Mouse (Mus musculus) gastrocnemius, adult 8-10 months (tissue): ENCODE measurements around the gene 1700003E16Rik. TPM values are rescaled to one million over a fixed set of nuclear protein-coding genes. Genes with fewer than 3 reads are reported as not detected.

ENCODE experiments used
- DNase-seq, 2 experiments: peaks; one replicate each; pipeline ENCODE4 v3.0.0; 2022; ENCODE audit warnings: low spot score in 2 of 2
- total RNA-seq, 4 experiments: library from RNA; stranded (reverse); gene quantifications; 2 replicates each; pipeline ENCODE4 v1.2.4; 2022

1700003E16Rik gene
- total RNA-seq, 4 experiments from 2014 or later = 0.13 to 0.15 TPM; not detected in 2

- no peak for DNase-seq
Observed at GRCm38 (mm10) chr6:83203320-83203719, 47.1 kb downstream of the 1700003E16Rik start.

- no peak for DNase-seq
Observed at GRCm38 (mm10) chr6:83205851-83206250, 49.6 kb downstream of the 1700003E16Rik start.

- DNase-seq = no peak
Observed at GRCm38 (mm10) chr6:83206321-83206720, 50.1 kb downstream of the 1700003E16Rik start.

GRCm38 (mm10) chr6:83207361-83208049, 51.3 kb downstream of the 1700003E16Rik start:
- DNase-seq = no peak

- DNase-seq = no peak
Observed at GRCm38 (mm10) chr6:83208050-83208400, 51.8 kb downstream of the 1700003E16Rik start.

GRCm38 (mm10) chr6:83210495-83210894, 54.3 kb downstream of the 1700003E16Rik start:
- DNase-seq = no peak

- DNase-seq = no peak
Observed at GRCm38 (mm10) chr6:83211526-83211925, 55.3 kb downstream of the 1700003E16Rik start.

Other genes starting within 250 kb of the 1700003E16Rik start
- under 1 TPM in 1 of 4 experiments, not detected in 3; 0.61 TPM for gene Sema4f, start 216.6 kb upstream of the 1700003E16Rik start, total RNA-seq
- gene M1ap, start 209.5 kb upstream of the 1700003E16Rik start, total RNA-seq = not detected
- gene Dok1, start 122.9 kb upstream of the 1700003E16Rik start, total RNA-seq = 1 to 10 TPM in 3 of 4 experiments, under 1 TPM in 1; 0.56 to 1.2 (median 1.1) TPM
- gene Loxl3, start 122.2 kb upstream of the 1700003E16Rik start, total RNA-seq = 1 to 10 TPM in 3 of 4 experiments, under 1 TPM in 1; 0.97 to 1.5 (median 1.3) TPM
- 100 to 1,000 TPM in 2 of 4 experiments, 10 to 100 TPM in 2; 91.1 to 109 (median 102) TPM for gene Aup1, start 101.9 kb upstream of the 1700003E16Rik start, total RNA-seq
- 10 to 100 TPM; 16.6 to 16.9 (median 16.7) TPM for gene Htra2, start 101.1 kb upstream of the 1700003E16Rik start, total RNA-seq
- under 1 TPM; 0.24 to 0.52 (median 0.33) TPM for gene Dqx1, start 98.6 kb upstream of the 1700003E16Rik start, total RNA-seq
- not detected for gene Tlx2, start 86.1 kb upstream of the 1700003E16Rik start, total RNA-seq
- gene Pcgf1, start 78.5 kb upstream of the 1700003E16Rik start, total RNA-seq = 1 to 10 TPM; 6.2 to 9.4 (median 7.5) TPM
- gene Lbx2, start 70.0 kb upstream of the 1700003E16Rik start, total RNA-seq = under 1 TPM in 2 of 4 experiments, not detected in 2; 0.63 to 0.94 TPM
- gene Ccdc142, start 54.8 kb upstream of the 1700003E16Rik start, total RNA-seq = 1 to 10 TPM in 3 of 4 experiments, not detected in 1; 1.1 to 2.3 (median 1.3) TPM
- gene Gm42688, start 54.8 kb upstream of the 1700003E16Rik start, total RNA-seq = under 1 TPM; 0.60 to 0.99 (median 0.82) TPM
- gene Mrpl53, start 47.4 kb upstream of the 1700003E16Rik start, total RNA-seq = 100 to 1,000 TPM; 102 to 112 (median 107) TPM
- gene Mogs, start 40.9 kb upstream of the 1700003E16Rik start, total RNA-seq = 1 to 10 TPM; 5.3 to 5.9 (median 5.5) TPM
- gene Wbp1, start 34.8 kb upstream of the 1700003E16Rik start, total RNA-seq = 10 to 100 TPM; 39.1 to 50.7 (median 45.1) TPM
- 10 to 100 TPM; 14.3 to 18.2 (median 16.2) TPM for gene Ino80b, start 31.0 kb upstream of the 1700003E16Rik start, total RNA-seq
- gene Rtkn, start 20.9 kb upstream of the 1700003E16Rik start, total RNA-seq = 10 to 100 TPM in 3 of 4 experiments, 1 to 10 TPM in 1; 9.0 to 12.2 (median 10.9) TPM
- gene Wdr54, start within 50 bp of the 1700003E16Rik start, total RNA-seq = 1 to 10 TPM in 3 of 4 experiments, under 1 TPM in 1; 0.87 to 2.3 (median 1.1) TPM
- gene Dctn1, start 9.5 kb downstream of the 1700003E16Rik start, total RNA-seq = 100 to 1,000 TPM; 117 to 131 (median 127) TPM
- not detected for gene Slc4a5, start 63.4 kb downstream of the 1700003E16Rik start, total RNA-seq
- gene Mthfd2, start 169.5 kb downstream of the 1700003E16Rik start, total RNA-seq = 1 to 10 TPM; 2.9 to 4.7 (median 3.2) TPM
- 10 to 100 TPM in 1 of 4 experiments, 1 to 10 TPM in 3; 7.8 to 10.0 (median 8.7) TPM for gene Mob1a, start 169.6 kb downstream of the 1700003E16Rik start, total RNA-seq
- 100 to 1,000 TPM; 190 to 220 (median 193) TPM for gene Bola3, start 192.7 kb downstream of the 1700003E16Rik start, total RNA-seq